Mouse (Mus musculus) megakaryocyte, embryonic 14.5 days (primary cell): ENCODE results near the gene Gal3st1.

Experiments
- FLI1 ChIP-seq: IDR thresholded peaks from 2 replicates; pipeline ENCODE4 v1.6.1; 2012; ENCODE audit warnings: low read length, inconsistent platforms, mixed read lengths
- GATA1 ChIP-seq: IDR thresholded peaks from 3 replicates; pipeline ENCODE4 v1.6.1; 2012; ENCODE audit warnings: mixed read lengths, low read length, inconsistent platforms, borderline replicate concordance

DNA sequence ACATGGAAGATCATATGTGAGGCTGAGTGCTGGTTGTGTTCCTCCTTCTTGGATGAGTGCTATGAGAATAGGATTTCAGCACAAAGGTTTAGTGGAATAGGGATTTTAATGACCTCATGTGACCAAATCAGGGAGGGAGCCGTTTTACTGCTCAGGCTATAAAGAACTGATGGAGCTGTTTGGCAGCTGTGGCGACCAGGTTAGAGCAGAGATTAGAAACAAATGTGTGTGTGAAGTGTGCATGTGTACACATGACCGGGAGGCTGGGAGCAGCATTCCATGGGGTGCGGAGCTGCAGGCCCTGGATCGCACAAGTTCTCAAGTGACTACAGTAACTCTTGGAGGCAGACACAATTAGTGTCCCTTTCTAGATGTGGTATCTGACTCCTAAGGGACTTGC, 16.1 kb downstream of the Gal3st1 start:
- TF ChIP-seq GATA1 (no peak), FLI1 (no peak)
